Mouse (Mus musculus) MEL (cell line): ENCODE data around the gene Dpp9.

ENCODE experiments used
- CTCF ChIP-seq, 3 experiments: IDR thresholded peaks in 2 of 3; conservative IDR thresholded peaks in 1 of 3; 2 replicates each; pipeline ENCODE4 v1.5.1; 2011 to 2012; ENCODE audit warnings: low read length in 3 of 3, low read depth in 2 of 3, mild to moderate bottlenecking in 2 of 3, improper control_type of control experiment in 1 of 3, inconsistent platforms in 1 of 3, mixed read lengths in 1 of 3, moderate library complexity in 1 of 3; ENCODE audit not compliant: control insufficient read depth in 1 of 3, insufficient read depth in 1 of 3, poor library complexity in 1 of 3, severe bottlenecking in 1 of 3
- MAFK ChIP-seq: IDR thresholded peaks from 2 replicates; pipeline ENCODE4 v1.6.1; 2011; ENCODE audit warnings: low read depth, mild to moderate bottlenecking, low read length, improper control_type of control experiment, borderline replicate concordance
- MEF2A ChIP-seq: IDR thresholded peaks from 2 replicates; pipeline ENCODE4 v1.6.1; 2014; ENCODE audit warnings: low read depth, mild to moderate bottlenecking, inconsistent platforms, low read length, improper control_type of control experiment; ENCODE audit not compliant: poor library complexity, insufficient replicate concordance, severe bottlenecking; ENCODE audit errors: extremely low read depth
- NELFE ChIP-seq: IDR thresholded peaks from 2 replicates; pipeline ENCODE4 v1.6.1; 2011; ENCODE audit warnings: low read depth, low read length, improper control_type of control experiment
- POLR2A ChIP-seq, 2 experiments: IDR thresholded peaks; 2 replicates each; pipeline ENCODE4 v1.6.1; 2011 to 2012; ENCODE audit warnings: low read length in 2 of 2, mild to moderate bottlenecking in 2 of 2, control low read depth in 1 of 2, improper control_type of control experiment in 1 of 2, low read depth in 1 of 2, moderate library complexity in 1 of 2; ENCODE audit not compliant: control insufficient read depth in 1 of 2, insufficient read depth in 1 of 2, poor library complexity in 1 of 2
- SMC3 ChIP-seq: IDR thresholded peaks from 2 replicates; pipeline ENCODE4 v1.6.1; 2011; ENCODE audit warnings: low read depth, low read length, improper control_type of control experiment
- TBP ChIP-seq: IDR thresholded peaks from 2 replicates; pipeline ENCODE4 v1.8.0; 2011; ENCODE audit warnings: low read depth, low read length, improper control_type of control experiment
- TCF12 ChIP-seq: IDR thresholded peaks from 2 replicates; pipeline ENCODE4 v1.6.1; 2014; ENCODE audit warnings: low read depth, mild to moderate bottlenecking, inconsistent platforms, low read length, improper control_type of control experiment, moderate library complexity
- ZNF384 ChIP-seq: IDR thresholded peaks from 2 replicates; pipeline ENCODE4 v1.6.1; 2012; ENCODE audit warnings: low read depth, mild to moderate bottlenecking, inconsistent platforms, low read length, improper control_type of control experiment

GRCm38 (mm10) chr17:56146131-56146530 is 72.6 kb downstream of the Dpp9 start:
- TF ChIP-seq NELFE (no peak), MAFK (no peak), CTCF (IDR thresholded peaks at IDR 0.05 in 2 of 3, conservative IDR thresholded peaks at IDR 0.05 in 1 of 3; ENCODE audit: control insufficient read depth in 1 of 3, insufficient read depth in 1 of 3, low read depth in 2 of 3, low read length in 3 of 3, poor library complexity in 1 of 3, severe bottlenecking in 1 of 3) (no peak), TCF12 (no peak), TBP (no peak), SMC3 (no peak), MEF2A (no peak), POLR2A (IDR thresholded peaks at IDR 0.05; ENCODE audit: control insufficient read depth in 1 of 2, insufficient read depth in 1 of 2, low read depth in 1 of 2, low read length in 2 of 2, poor library complexity in 1 of 2) (no peak), ZNF384 (no peak)
